Mouse (Mus musculus): Measurements from ENCODE around the gene Adgrv1.

The Adgrv1 gene

DNA sequence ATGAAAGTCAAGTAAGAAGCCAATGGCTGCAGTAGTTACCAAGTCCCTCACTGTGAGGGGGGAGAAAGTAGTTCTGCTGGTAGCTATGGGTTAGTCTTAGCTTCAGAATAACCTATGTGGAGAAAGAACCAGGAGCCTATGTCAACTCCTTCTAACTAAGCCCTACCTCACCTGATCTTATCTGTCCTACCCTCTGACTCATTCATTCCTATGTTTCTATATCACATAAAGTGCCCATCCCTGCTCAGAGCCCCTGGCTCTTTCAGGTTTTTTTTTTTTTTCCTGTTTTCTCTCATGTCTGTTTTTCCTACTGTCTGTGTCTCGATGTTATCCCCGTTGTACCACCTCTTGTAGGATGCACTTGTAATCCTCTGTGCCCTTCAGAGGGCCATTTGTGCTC lies 536.5 kb downstream of the Adgrv1 start:
- no peak for DNase-seq (ENCODE audit: inconsistent age in 2 of 2, low spot score in 1 of 2)

DNA sequence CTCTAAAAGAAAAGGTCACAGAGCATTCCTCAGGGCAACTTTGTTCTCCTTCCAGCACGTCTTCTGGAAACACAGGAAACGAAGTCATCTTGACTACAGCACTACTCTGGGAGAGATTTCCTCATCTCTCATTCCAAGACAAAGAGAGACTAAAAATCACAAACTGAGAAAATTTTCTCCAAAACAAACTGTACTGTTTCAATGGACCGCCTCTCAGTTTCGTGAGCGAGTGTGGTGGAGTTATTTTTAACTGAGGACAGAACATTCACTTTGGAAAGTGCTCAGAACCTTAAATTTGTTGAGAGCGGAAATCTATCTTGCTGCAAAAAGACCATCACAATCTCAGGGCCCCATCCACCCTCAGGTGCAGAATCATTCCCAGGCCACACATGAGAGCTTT lies 538.4 kb downstream of the Adgrv1 start:
- no peak for DNase-seq (ENCODE audit: inconsistent age in 2 of 2, low spot score in 1 of 2)

DNA sequence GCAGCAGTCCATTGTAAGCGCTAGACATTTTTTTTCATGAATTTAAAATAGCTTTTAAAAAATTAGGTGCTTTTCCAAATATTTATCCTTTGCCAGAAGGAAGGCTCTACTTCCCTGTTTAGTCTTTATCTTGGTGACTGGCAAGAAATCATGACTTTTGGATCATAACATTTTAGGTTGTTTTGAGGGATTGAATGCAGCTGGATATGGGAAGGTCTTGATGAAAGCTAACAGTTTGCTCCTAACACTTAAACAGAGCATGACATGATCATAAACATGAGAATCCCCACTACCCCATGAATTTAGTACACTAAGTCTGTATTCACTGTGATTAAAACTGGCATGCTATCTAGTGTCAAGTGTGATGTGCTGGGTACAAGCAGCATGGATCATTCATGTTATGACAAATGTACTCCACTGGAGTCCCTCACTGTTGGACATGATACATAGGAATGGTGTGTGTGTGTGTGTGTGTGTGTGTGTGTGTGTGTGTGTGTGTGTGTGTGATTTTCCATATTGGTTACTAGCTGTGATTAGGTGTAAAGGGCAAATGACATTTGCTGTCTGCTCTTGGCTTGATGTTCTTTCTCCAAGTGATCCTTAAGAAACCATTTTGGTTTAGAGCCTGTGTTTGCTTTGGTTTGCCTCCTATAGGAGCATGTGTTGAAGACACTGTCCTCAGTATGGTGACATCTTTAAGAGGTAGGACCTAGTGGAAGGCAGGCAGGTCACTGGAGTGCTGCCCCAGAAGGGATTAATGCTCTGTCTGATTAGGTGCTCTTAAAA lies 542.7 kb downstream of the Adgrv1 start:
- no peak for DNase-seq (ENCODE audit: inconsistent age in 2 of 2, low spot score in 1 of 2)

DNA sequence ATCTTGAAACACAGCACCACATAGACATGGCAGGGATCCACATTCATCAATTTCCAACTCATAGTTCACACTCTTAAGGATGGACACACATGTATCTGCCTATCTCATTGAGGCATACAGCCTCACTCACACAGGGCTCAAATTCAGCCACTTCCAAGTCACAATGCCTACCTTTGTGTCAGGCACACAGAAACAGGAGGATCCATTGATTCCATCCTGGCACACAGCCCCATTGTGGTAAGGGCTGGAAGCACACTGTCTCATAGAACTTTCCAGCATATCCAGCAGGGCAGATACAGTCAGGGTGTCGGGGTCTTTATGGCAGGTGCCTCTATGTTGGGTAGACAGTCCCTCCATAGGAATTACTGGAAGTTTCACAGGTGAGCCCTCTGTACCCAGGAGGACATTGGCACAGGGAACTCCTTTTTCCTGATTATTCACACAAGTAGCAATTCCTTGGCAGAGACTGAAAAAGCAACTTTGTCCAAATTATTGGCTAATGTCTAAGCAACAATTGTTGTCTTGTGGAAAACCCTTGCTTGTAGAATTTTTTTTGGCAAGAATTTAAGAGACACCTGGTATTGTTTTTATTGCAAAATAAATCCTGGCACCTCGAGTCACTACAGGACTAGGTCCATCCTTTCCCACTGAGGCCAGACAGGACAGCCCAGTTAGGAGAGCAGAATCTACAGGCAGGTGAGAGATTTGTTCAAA lies 545.8 kb downstream of the Adgrv1 start:
- DNase-seq (ENCODE audit: inconsistent age in 2 of 2, low spot score in 1 of 2): no peak

DNA sequence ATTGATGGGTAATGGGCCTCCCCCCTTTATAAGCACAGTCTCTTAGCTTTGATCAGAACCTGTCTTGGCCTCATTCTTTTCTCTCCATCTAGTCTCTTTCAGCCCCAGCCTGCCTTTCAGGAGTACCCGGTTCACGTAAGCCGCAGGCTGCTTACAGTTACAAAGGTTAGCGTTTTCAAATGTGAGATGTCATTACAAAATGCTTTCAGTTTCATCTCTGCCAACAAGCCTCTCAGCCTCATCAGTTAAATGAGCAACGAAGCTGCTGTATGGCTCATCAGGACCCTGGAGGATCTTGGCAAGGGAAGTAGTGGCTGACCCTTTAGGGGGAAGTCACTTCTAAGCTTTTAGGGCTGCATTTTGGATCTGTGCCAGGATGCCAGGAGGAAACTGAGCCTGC lies 560.7 kb downstream of the Adgrv1 start:
- no peak for DNase-seq (ENCODE audit: inconsistent age in 2 of 2, low spot score in 1 of 2)

DNA sequence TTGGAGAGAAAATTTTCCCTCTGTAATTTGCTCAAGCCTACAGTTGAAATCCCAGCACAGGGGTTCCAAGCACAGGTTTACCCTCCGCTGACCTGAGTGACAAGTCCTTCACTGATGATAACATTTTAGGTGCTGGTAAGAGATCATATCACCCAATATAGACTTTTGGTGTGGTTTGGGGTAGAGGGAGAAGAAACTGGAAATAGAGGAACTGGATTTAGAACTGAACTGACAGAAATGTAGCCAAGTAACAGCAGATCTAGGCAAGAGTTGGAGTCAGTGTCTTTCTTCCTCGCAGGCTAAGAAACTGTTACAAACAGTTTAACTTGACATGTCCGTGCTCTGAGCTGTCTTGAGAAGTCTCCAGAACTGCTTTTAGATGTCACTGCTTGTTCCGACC lies 581.5 kb downstream of the Adgrv1 start:
- no peak for DNase-seq (ENCODE audit: inconsistent age in 2 of 2, low spot score in 1 of 2)

DNA sequence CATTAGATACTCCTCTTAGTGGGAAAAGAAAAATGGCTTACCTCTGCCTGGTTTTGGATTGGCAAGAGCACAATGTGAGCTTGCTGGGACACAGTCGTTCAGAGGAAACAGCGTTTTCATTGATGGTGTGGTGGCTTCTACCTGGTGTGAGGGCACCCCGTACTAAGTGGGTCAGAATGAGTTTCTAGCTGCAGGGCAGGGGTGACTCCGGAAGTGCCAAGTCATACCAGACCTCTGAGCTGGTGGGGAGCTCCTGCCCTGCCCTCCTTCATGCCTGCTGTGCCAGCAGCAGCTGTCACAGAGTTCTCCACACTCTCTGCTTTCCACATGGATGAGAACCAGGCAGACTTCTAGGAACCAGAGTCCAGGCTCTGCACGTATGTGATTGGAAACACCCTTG lies 582.0 kb downstream of the Adgrv1 start:
- no peak for DNase-seq (ENCODE audit: inconsistent age in 2 of 2, low spot score in 1 of 2)

DNA sequence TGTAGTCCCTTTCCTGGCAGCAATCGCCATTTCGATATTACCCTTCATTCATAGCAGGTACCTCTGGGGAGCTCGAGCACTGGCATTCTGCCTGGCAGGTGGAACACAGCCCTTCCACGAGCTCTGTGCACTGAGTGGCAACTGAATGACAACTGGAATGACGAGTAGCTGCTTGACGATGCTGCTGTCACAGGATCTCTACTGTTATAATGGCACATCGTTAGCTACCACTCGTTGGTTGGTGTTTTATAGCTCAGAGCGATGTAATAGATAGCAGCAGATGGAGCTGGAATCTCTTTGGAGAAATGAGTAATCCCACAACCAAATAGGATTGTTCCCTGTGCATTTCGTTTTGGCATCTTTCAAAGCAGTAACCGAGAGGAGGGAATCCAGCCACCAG lies 587.6 kb downstream of the Adgrv1 start:
- no peak for DNase-seq (ENCODE audit: inconsistent age in 2 of 2, low spot score in 1 of 2)

Data from adrenal gland, adult (tissue).